Mouse (Mus musculus) urinary bladder, postnatal 14 days (tissue): ENCODE results near the gene Vmn2r113.
"Not testable (repeated sequence)": the region's sequence is repeated elsewhere in the genome, so short reads cannot be mapped to it uniquely, and the experiment has no call there.

ENCODE experiments used
- DNase-seq: peaks from one replicate; pipeline ENCODE4 v3.0.0; 2021; ENCODE audit warnings: low spot score

Gene Vmn2r113

DNA sequence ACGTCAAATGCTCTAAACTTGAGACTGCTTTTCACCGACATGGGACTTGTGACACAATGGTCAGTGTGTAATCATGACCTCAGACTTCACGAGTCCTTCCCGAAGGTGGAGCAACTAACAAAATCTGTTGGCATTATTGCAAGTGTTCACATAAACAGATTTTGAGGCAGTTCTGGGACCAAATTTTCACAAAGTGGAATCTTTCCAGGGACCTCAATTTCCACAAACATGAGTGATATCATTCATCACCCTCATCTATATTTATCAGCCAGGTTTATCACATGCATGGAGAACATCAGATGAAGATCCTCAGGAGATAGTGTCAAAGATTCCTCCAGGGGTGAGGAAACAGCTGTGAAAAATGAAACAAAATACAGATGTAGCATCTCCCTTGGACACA lies at the start of gene Vmn2r113:
Gene Vmn2r113 (plus strand): TSS at position 301 of the 400 bp plus-strand sequence.
- not testable (repeated sequence) for DNase-seq
